Mouse (Mus musculus): ENCODE data around the gene Kptn. TPM values are rescaled to one million over a fixed set of nuclear protein-coding genes. Genes with fewer than 3 reads are reported as not detected.

The Kptn gene
- polyA plus RNA-seq (2012; rRNA removed): 21.4 and 25.2 TPM in 2 replicates

- WGBS: 2% methylated on average over 33 of the region's 33 CpGs
- peak; percentile 85 for DNase-seq (ENCODE audit: low read depth, low spot score)
These were observed at the start of gene Kptn for GRCm38 (mm10) chr7:16119569-16120261. Gene Kptn (plus strand): TSS chr7:16119895.

- no peak for DNase-seq (ENCODE audit: low read depth, low spot score)
These were observed 48.8 kb upstream of the Kptn start for GRCm38 (mm10) chr7:16070846-16071245.

GRCm38 (mm10) chr7:16071906-16072305, 47.8 kb upstream of the Kptn start:
- 60% methylated on average over 6 of the region's 6 CpGs for WGBS
- no peak for DNase-seq (ENCODE audit: low read depth, low spot score)

- DNase-seq (ENCODE audit: low read depth, low spot score): no peak
- WGBS: 33% methylated on average over 1 of the region's 1 CpGs
These were observed 39.7 kb upstream of the Kptn start for GRCm38 (mm10) chr7:16079947-16080346.

GRCm38 (mm10) chr7:16080581-16080980, 39.1 kb upstream of the Kptn start:
- 66% methylated on average over 4 of the region's 4 CpGs for WGBS
- no peak for DNase-seq (ENCODE audit: low read depth, low spot score)

GRCm38 (mm10) chr7:16083361-16083760, 36.3 kb upstream of the Kptn start:
- 62% methylated on average over 4 of the region's 4 CpGs for WGBS
- DNase-seq (ENCODE audit: low read depth, low spot score): no peak

- no peak for DNase-seq (ENCODE audit: low read depth, low spot score)
- 78% methylated on average over 2 of the region's 2 CpGs for WGBS
These were observed 32.1 kb upstream of the Kptn start for GRCm38 (mm10) chr7:16087587-16087986.

GRCm38 (mm10) chr7:16094592-16094991, 25.1 kb upstream of the Kptn start:
- no peak for DNase-seq (ENCODE audit: low read depth, low spot score)
- WGBS: 56% methylated on average over 3 of the region's 3 CpGs

- whole genome bisulfite sequencing: under 1% methylated on average over 68 of the region's 68 CpGs
- DNase-seq (ENCODE audit: low read depth, low spot score): peak; percentile 100
These were observed 21.4 kb upstream of the Kptn start, which contains the start of gene Napa for GRCm38 (mm10) chr7:16098021-16099017. Gene Napa (plus strand): TSS chr7:16098458.

GRCm38 (mm10) chr7:16099901-16100300, 19.8 kb upstream of the Kptn start:
- no peak for DNase-seq (ENCODE audit: low read depth, low spot score)
- 21% methylated on average over 4 of the region's 4 CpGs for WGBS

GRCm38 (mm10) chr7:16101081-16101480, 18.6 kb upstream of the Kptn start:
- no peak for DNase-seq (ENCODE audit: low read depth, low spot score)
- 79% methylated on average over 7 of the region's 7 CpGs for WGBS

- no peak for DNase-seq (ENCODE audit: low read depth, low spot score)
- 66% methylated on average over 15 of the region's 15 CpGs for WGBS
These were observed 17.8 kb upstream of the Kptn start for GRCm38 (mm10) chr7:16101726-16102475.

GRCm38 (mm10) chr7:16102686-16103226, 16.9 kb upstream of the Kptn start:
- DNase-seq (ENCODE audit: low read depth, low spot score): no peak
- 78% methylated on average over 5 of the region's 5 CpGs for WGBS

- DNase-seq (ENCODE audit: low read depth, low spot score): no peak
- 76% methylated on average over 6 of the region's 6 CpGs for WGBS
These were observed 15.9 kb upstream of the Kptn start for GRCm38 (mm10) chr7:16103760-16104159.

GRCm38 (mm10) chr7:16104611-16105388, 14.9 kb upstream of the Kptn start:
- no peak for DNase-seq (ENCODE audit: low read depth, low spot score)
- WGBS: 89% methylated on average over 7 of the region's 7 CpGs

- WGBS: 91% methylated on average over 9 of the region's 9 CpGs
- no peak for DNase-seq (ENCODE audit: low read depth, low spot score)
These were observed 10.7 kb upstream of the Kptn start for GRCm38 (mm10) chr7:16108886-16109542.

GRCm38 (mm10) chr7:16110158-16110557, 9.5 kb upstream of the Kptn start:
- WGBS: 89% methylated on average over 8 of the region's 8 CpGs
- no peak for DNase-seq (ENCODE audit: low read depth, low spot score)

GRCm38 (mm10) chr7:16111284-16112090, 8.2 kb upstream of the Kptn start:
- WGBS: 90% methylated on average over 7 of the region's 7 CpGs
- no peak for DNase-seq (ENCODE audit: low read depth, low spot score)

Measured in large intestine, adult 2 months (tissue).